Mouse (Mus musculus): ENCODE results near the gene Aprt. TPM values are rescaled to one million over a fixed set of nuclear protein-coding genes. Genes with fewer than 3 reads are reported as not detected.

The Aprt gene
- polyA plus RNA-seq, 1 experiment = 95.4 TPM

- TF ChIP-seq POLR2A (IDR thresholded peaks at IDR 0.05; ENCODE audit: borderline replicate concordance, control insufficient read depth, low read depth, low read length) (no peak), CTCF (IDR thresholded peaks at IDR 0.05; ENCODE audit: control insufficient read depth, insufficient read depth, low read length) (no peak)
- H3K4me3 ChIP-seq (replicated peaks; ENCODE audit: control insufficient read depth, low read depth, low read length) = no peak overlapping the region
- peaks cover 1% of the 10 kb centered on the region; the same call in 1 of the 2 replicates for H3K4me1 ChIP-seq (ENCODE audit: control insufficient read depth, insufficient read depth, low read length)
- 29% methylated on average over 1 of the region's 1 CpGs for WGBS
- H3K27ac ChIP-seq (ENCODE audit: control insufficient read depth, insufficient read depth, low read depth, low read length, poor library complexity) = peak overlapping the region; percentile 42; the same call in 1 of the 2 replicates
These were observed 27.9 kb upstream of the Aprt start for GRCm38 (mm10) chr8:122604640-122605039.

GRCm38 (mm10) chr8:122600666-122601065 is 24.0 kb upstream of the Aprt start:
- 92% methylated on average over 9 of the region's 9 CpGs for WGBS
- TF ChIP-seq CTCF (IDR thresholded peaks at IDR 0.05; ENCODE audit: control insufficient read depth, insufficient read depth, low read length) (no peak), POLR2A (IDR thresholded peaks at IDR 0.05; ENCODE audit: borderline replicate concordance, control insufficient read depth, low read depth, low read length) (no peak)
- Histone ChIP-seq H3K27ac (ENCODE audit: control insufficient read depth, insufficient read depth, low read depth, low read length, poor library complexity) (no peak overlapping the region), H3K4me3 (replicated peaks; ENCODE audit: control insufficient read depth, low read depth, low read length) (no peak overlapping the region), H3K4me1 (ENCODE audit: control insufficient read depth, insufficient read depth, low read length) (no peaks in the 10 kb centered on the region; the same call in 1 of the 2 replicates)

GRCm38 (mm10) chr8:122596031-122596430 is 19.3 kb upstream of the Aprt start:
- TF ChIP-seq POLR2A (IDR thresholded peaks at IDR 0.05; ENCODE audit: borderline replicate concordance, control insufficient read depth, low read depth, low read length) = no peak
- no peak for TF ChIP-seq CTCF (IDR thresholded peaks at IDR 0.05; ENCODE audit: control insufficient read depth, insufficient read depth, low read length)
- Histone ChIP-seq H3K27ac (ENCODE audit: control insufficient read depth, insufficient read depth, low read depth, low read length, poor library complexity) (peak overlapping the region; percentile 83), H3K4me1 (ENCODE audit: control insufficient read depth, insufficient read depth, low read length) (peaks cover 18% of the 10 kb centered on the region), H3K4me3 (replicated peaks; ENCODE audit: control insufficient read depth, low read depth, low read length) (peak overlapping the region; percentile 35)
- WGBS = 18% methylated on average over 4 of the region's 4 CpGs

- 75% methylated on average over 19 of the region's 19 CpGs for WGBS
- Histone ChIP-seq H3K4me1 (ENCODE audit: control insufficient read depth, insufficient read depth, low read length) (peaks cover 18% of the 10 kb centered on the region), H3K27ac (ENCODE audit: control insufficient read depth, insufficient read depth, low read depth, low read length, poor library complexity) (peak overlapping the region; percentile 83), H3K4me3 (replicated peaks; ENCODE audit: control insufficient read depth, low read depth, low read length) (peak overlapping the region; percentile 16)
- TF ChIP-seq CTCF (IDR thresholded peaks at IDR 0.05; ENCODE audit: control insufficient read depth, insufficient read depth, low read length) = no peak
- no peak for TF ChIP-seq POLR2A (IDR thresholded peaks at IDR 0.05; ENCODE audit: borderline replicate concordance, control insufficient read depth, low read depth, low read length)
These were observed 17.2 kb upstream of the Aprt start for GRCm38 (mm10) chr8:122593783-122594507.

- peaks cover 18% of the 10 kb centered on the region for H3K4me1 ChIP-seq (ENCODE audit: control insufficient read depth, insufficient read depth, low read length)
- peak overlapping the region; percentile 2 for H3K4me3 ChIP-seq (replicated peaks; ENCODE audit: control insufficient read depth, low read depth, low read length)
- peak overlapping the region; percentile 83 for H3K27ac ChIP-seq (ENCODE audit: control insufficient read depth, insufficient read depth, low read depth, low read length, poor library complexity)
- WGBS = 40% methylated on average over 12 of the region's 12 CpGs
- TF ChIP-seq CTCF (IDR thresholded peaks at IDR 0.05; ENCODE audit: control insufficient read depth, insufficient read depth, low read length) (no peak), POLR2A (IDR thresholded peaks at IDR 0.05; ENCODE audit: borderline replicate concordance, control insufficient read depth, low read depth, low read length) (0 out of 2 replicates have a peak, but pooled peaks have one; percentile 41)
These were observed 16.5 kb upstream of the Aprt start for GRCm38 (mm10) chr8:122593240-122593639.

GRCm38 (mm10) chr8:122586749-122587148 is 10.0 kb upstream of the Aprt start:
- TF ChIP-seq POLR2A (IDR thresholded peaks at IDR 0.05; ENCODE audit: borderline replicate concordance, control insufficient read depth, low read depth, low read length) (no peak), CTCF (IDR thresholded peaks at IDR 0.05; ENCODE audit: control insufficient read depth, insufficient read depth, low read length) (no peak)
- Histone ChIP-seq H3K4me1 (ENCODE audit: control insufficient read depth, insufficient read depth, low read length) (no peaks in the 10 kb centered on the region; the same call in 1 of the 2 replicates), H3K27ac (ENCODE audit: control insufficient read depth, insufficient read depth, low read depth, low read length, poor library complexity) (no peak overlapping the region), H3K4me3 (replicated peaks; ENCODE audit: control insufficient read depth, low read depth, low read length) (no peak overlapping the region)
- 82% methylated on average over 10 of the region's 10 CpGs for WGBS

GRCm38 (mm10) chr8:122586171-122586570 is 9.5 kb upstream of the Aprt start:
- no peak for TF ChIP-seq POLR2A (IDR thresholded peaks at IDR 0.05; ENCODE audit: borderline replicate concordance, control insufficient read depth, low read depth, low read length)
- no peak for TF ChIP-seq CTCF (IDR thresholded peaks at IDR 0.05; ENCODE audit: control insufficient read depth, insufficient read depth, low read length)
- Histone ChIP-seq H3K27ac (ENCODE audit: control insufficient read depth, insufficient read depth, low read depth, low read length, poor library complexity) (no peak overlapping the region), H3K4me1 (ENCODE audit: control insufficient read depth, insufficient read depth, low read length) (no peaks in the 10 kb centered on the region; the same call in 1 of the 2 replicates), H3K4me3 (replicated peaks; ENCODE audit: control insufficient read depth, low read depth, low read length) (no peak overlapping the region)
- 75% methylated on average over 7 of the region's 7 CpGs for WGBS

GRCm38 (mm10) chr8:122585411-122585891 is 8.7 kb upstream of the Aprt start:
- Histone ChIP-seq H3K27ac (ENCODE audit: control insufficient read depth, insufficient read depth, low read depth, low read length, poor library complexity) (no peak overlapping the region), H3K4me1 (ENCODE audit: control insufficient read depth, insufficient read depth, low read length) (no peaks in the 10 kb centered on the region; the same call in 1 of the 2 replicates), H3K4me3 (replicated peaks; ENCODE audit: control insufficient read depth, low read depth, low read length) (no peak overlapping the region)
- TF ChIP-seq CTCF (IDR thresholded peaks at IDR 0.05; ENCODE audit: control insufficient read depth, insufficient read depth, low read length) (no peak), POLR2A (IDR thresholded peaks at IDR 0.05; ENCODE audit: borderline replicate concordance, control insufficient read depth, low read depth, low read length) (no peak)
- WGBS = 63% methylated on average over 14 of the region's 14 CpGs
